31 mouse cellular contexts compared by ENCODE assay signal in genomic region chr2:27089238-27089637, GRCm38 (mm10). TPM values are rescaled to one million over a fixed set of nuclear protein-coding genes. Genes with fewer than 3 reads are reported as not detected.
DNase-seq lines count a peak whose midpoint lies in the region; ATAC-seq and TF ChIP-seq lines count a peak whose summit lies in the region.
"Had no signal": no experiment of that assay in that cellular context is flagged by ENCODE, and none has a peak within 500 bp of the region (broad histone marks: within the 10 kb centered on the region; RNA-seq: fewer than 3 reads in every experiment).

No protein-coding gene starts in this region.

- TF ChIP-seq CTCF in liver, adult 2 months (IDR thresholded peaks at IDR 0.05; ENCODE audit: low read depth, low read length) = no peak
- TF ChIP-seq CTCF in thymus, adult 2 months (IDR thresholded peaks at IDR 0.05; ENCODE audit: borderline replicate concordance, control insufficient read depth, extremely low read depth, insufficient read depth, low read length, poor library complexity) = no peak

- no peaks in the 10 kb centered on the region for H3K9me3 ChIP-seq in heart, embryonic 12.5 days (replicated peaks)
- no peaks in the 10 kb centered on the region for H3K9me3 ChIP-seq in liver, embryonic 12.5 days (replicated peaks)
- H3K9me3 ChIP-seq: embryonic facial prominence, embryonic 12.5 days; forebrain, embryonic 12.5 days; heart, embryonic 15.5 days; limb, embryonic 13.5 days; midbrain, embryonic 10.5 days; neural tube, embryonic 13.5 days had no signal

- H3K4me1 ChIP-seq in heart, embryonic 12.5 days (replicated peaks) = peaks cover 51% of the 10 kb centered on the region
- H3K4me1 ChIP-seq in liver, adult 2 months (ENCODE audit: control insufficient read depth, insufficient read depth, low read length) = peaks cover 5% of the 10 kb centered on the region; the same call in 1 of the 2 replicates
- H3K4me1 ChIP-seq in liver, embryonic 12.5 days = peaks cover 10% of the 10 kb centered on the region; the same call in 1 of the 2 replicates
- peaks cover 22% of the 10 kb centered on the region for H3K4me1 ChIP-seq in thymus, adult 2 months (replicated peaks; ENCODE audit: control insufficient read depth, insufficient read depth, low read length)
- H3K4me1 ChIP-seq: forebrain, embryonic 12.5 days; midbrain, embryonic 10.5 days had no signal

- WGBS in heart, embryonic 12.5 days = 61% methylated on average over 1 of the region's 1 CpGs
- WGBS in liver, adult 2 months = 53% methylated on average over 1 of the region's 1 CpGs
- WGBS in liver, embryonic 12.5 days (ENCODE audit: insufficient replicate concordance) = 56% methylated on average over 1 of the region's 1 CpGs
- WGBS in thymus, adult 2 months = 93% methylated on average over 1 of the region's 1 CpGs

- no peaks in the 10 kb centered on the region for H3K79me2 ChIP-seq in liver, adult 2 months (ENCODE audit: control insufficient read depth, insufficient read depth, low read length)

- H3K36me3 ChIP-seq in heart, embryonic 12.5 days = peaks cover 5% of the 10 kb centered on the region; the same call in 1 of the 2 replicates
- no peaks in the 10 kb centered on the region for H3K36me3 ChIP-seq in liver, adult 2 months (ENCODE audit: control insufficient read depth, insufficient read depth, low read length)
- no peaks in the 10 kb centered on the region for H3K36me3 ChIP-seq in liver, embryonic 12.5 days
- no peaks in the 10 kb centered on the region for H3K36me3 ChIP-seq in thymus, adult 2 months (ENCODE audit: control insufficient read depth, insufficient read depth, low read length)
- H3K36me3 ChIP-seq: embryonic facial prominence, embryonic 12.5 days; forebrain, embryonic 12.5 days; heart, embryonic 15.5 days; limb, embryonic 13.5 days; midbrain, embryonic 10.5 days; neural tube, embryonic 13.5 days had no signal

- no peak overlapping the region for H3K4me3 ChIP-seq in heart, embryonic 12.5 days
- no peak overlapping the region for H3K4me3 ChIP-seq in liver, adult 2 months (ENCODE audit: insufficient read depth, low read depth, low read length)
- no peak overlapping the region for H3K4me3 ChIP-seq in liver, embryonic 12.5 days
- H3K4me3 ChIP-seq in thymus, adult 2 months (ENCODE audit: control insufficient read depth, insufficient read depth, low read length) = no peak overlapping the region
- H3K4me3 ChIP-seq: embryonic facial prominence, embryonic 12.5 days; forebrain, embryonic 12.5 days; heart, embryonic 15.5 days; limb, embryonic 13.5 days; midbrain, embryonic 10.5 days; myocyte; neural tube, embryonic 13.5 days had no signal

- H3K4me2 ChIP-seq in heart, embryonic 12.5 days = no peak overlapping the region
- no peak overlapping the region for H3K4me2 ChIP-seq in liver, embryonic 12.5 days
- H3K4me2 ChIP-seq: embryonic facial prominence, embryonic 12.5 days; forebrain, embryonic 12.5 days; heart, embryonic 15.5 days; hindbrain, embryonic 14.5 days; limb, embryonic 13.5 days; neural tube, embryonic 13.5 days had no signal

- ATAC-seq in heart, embryonic 12.5 days (ENCODE audit: insufficient number of reproducible peaks, low FRiP score) = no peak
- ATAC-seq in liver, embryonic 12.5 days = no peak
- ATAC-seq: inflammation-experienced regulatory T-cells, adult 6 months; midbrain, embryonic 16.5 days had no signal

- DNase-seq in heart, adult 11 months = peak; percentile 94
- DNase-seq in liver, adult 2 months (ENCODE audit: extremely low read depth, low read depth, low spot score) = peak; percentile 27
- DNase-seq in lung, postnatal 36 days = peak; percentile 52
- no peak for DNase-seq in adrenal gland, postnatal 4 days (ENCODE audit: low spot score in 2 of 2)
- no peak for DNase-seq in thymus, adult 2 months
- DNase-seq: adrenal gland, postnatal 10 days; cerebellum, adult 2 months; cerebellum, postnatal 25 days; gastrocnemius, postnatal 10 days; heart, postnatal 4 days; kidney, adult 8-10 months; kidney, postnatal 25 days; right cerebral cortex, adult 18-20 months; spleen, adult 18-20 months; thymus, adult 18-20 months; thymus, postnatal 4 days had no signal

- no peak for TF ChIP-seq POLR2A in liver, adult 2 months (IDR thresholded peaks at IDR 0.05; ENCODE audit: extremely low read depth, insufficient read depth, low read length)
- TF ChIP-seq POLR2A in thymus, adult 2 months (IDR thresholded peaks at IDR 0.05; ENCODE audit: control insufficient read depth, extremely low read depth, insufficient read depth, low read length, poor library complexity) = no peak

- no peak overlapping the region for H3K9ac ChIP-seq in heart, embryonic 12.5 days
- H3K9ac ChIP-seq in liver, adult 2 months (ENCODE audit: low read depth, low read length) = no peak overlapping the region
- no peak overlapping the region for H3K9ac ChIP-seq in liver, embryonic 12.5 days
- H3K9ac ChIP-seq: embryonic facial prominence, embryonic 12.5 days; forebrain, embryonic 12.5 days; heart, embryonic 15.5 days; hindbrain, embryonic 14.5 days; limb, embryonic 13.5 days; liver, embryonic 14.5 days; neural tube, embryonic 13.5 days had no signal

- no peak overlapping the region for H3K27ac ChIP-seq in heart, embryonic 12.5 days (ENCODE audit: poor library complexity, severe bottlenecking)
- H3K27ac ChIP-seq in liver, adult 2 months (replicated peaks; ENCODE audit: insufficient read depth, low read depth, low read length) = peak overlapping the region; percentile 59
- H3K27ac ChIP-seq in liver, embryonic 12.5 days = no peak overlapping the region
- no peak overlapping the region for H3K27ac ChIP-seq in thymus, adult 2 months (ENCODE audit: control insufficient read depth, insufficient read depth, low read length)
- H3K27ac ChIP-seq: forebrain, embryonic 12.5 days; hindbrain, embryonic 14.5 days; liver, embryonic 14.5 days; midbrain, embryonic 10.5 days; neural tube, embryonic 13.5 days had no signal

- H3K27me3 ChIP-seq in heart, embryonic 12.5 days (replicated peaks) = no peaks in the 10 kb centered on the region
- no peaks in the 10 kb centered on the region for H3K27me3 ChIP-seq in liver, adult 2 months (ENCODE audit: control insufficient read depth, insufficient read depth, low read length)
- H3K27me3 ChIP-seq in liver, embryonic 12.5 days (replicated peaks) = no peaks in the 10 kb centered on the region
- H3K27me3 ChIP-seq in thymus, adult 2 months (ENCODE audit: control insufficient read depth, insufficient read depth, low read length) = no peaks in the 10 kb centered on the region
- H3K27me3 ChIP-seq: embryonic facial prominence, embryonic 12.5 days; forebrain, embryonic 12.5 days; heart, embryonic 15.5 days; limb, embryonic 13.5 days; neural tube, embryonic 13.5 days had no signal

RNA-seq across cellular contexts. Expression of gene Adamtsl2, which starts 10.1 kb away (rescaled TPM):
- 10.9 and 12.2 TPM in 2 replicates for polyA plus RNA-seq in heart, embryonic 12.5 days (2016; fragmentation: Nextera tagmentation; extraction: Ambion mirVana)
- total RNA-seq in liver, adult 2 months (2014; rRNA removed) = 3.5 and 4.4 TPM in 2 replicates
- polyA plus RNA-seq in liver, adult 2 months (2012; rRNA removed) = 4.4 and 6.7 TPM in 2 replicates
- polyA plus RNA-seq in liver, embryonic 12.5 days (2016; fragmentation: Nextera tagmentation; extraction: Ambion mirVana) = 0.77 and 1.3 TPM in 2 replicates
- total RNA-seq in adrenal gland, postnatal 4 days (2021) = 10 to 100 TPM in 1 of 2 experiments, 1 to 10 TPM in 1; 9.6 to 13.5 TPM
- polyA plus RNA-seq in thymus, adult 2 months (2012; rRNA removed) = 16.1 and 16.5 TPM in 2 replicates
- total RNA-seq: granulocyte monocyte progenitor cell, adult 5-6 weeks had no signal
- polyA plus RNA-seq: inflammation-experienced regulatory T-cells, adult 6 months had no signal

RNA-seq across cellular contexts. Expression of gene Mymk, which starts 17.3 kb away (rescaled TPM):
- polyA plus RNA-seq in heart, embryonic 12.5 days (2016; fragmentation: Nextera tagmentation; extraction: Ambion mirVana) = 0.17 and 0.18 TPM in 2 replicates
- total RNA-seq in liver, adult 2 months (2014; rRNA removed) = not detected in 2 replicates
- not detected in 2 replicates for polyA plus RNA-seq in liver, adult 2 months (2012; rRNA removed)
- polyA plus RNA-seq in liver, embryonic 12.5 days (2016; fragmentation: Nextera tagmentation; extraction: Ambion mirVana) = 0.14 and 0.90 TPM in 2 replicates
- total RNA-seq in adrenal gland, postnatal 4 days (2021) = 1 to 10 TPM in 1 of 2 experiments, under 1 TPM in 1; 0.59 to 1.8 TPM
- polyA plus RNA-seq in thymus, adult 2 months (2012; rRNA removed) = 0.61 and 0.81 TPM in 2 replicates
- total RNA-seq: granulocyte monocyte progenitor cell, adult 5-6 weeks; heart, postnatal 4 days had no signal
- polyA plus RNA-seq: inflammation-experienced regulatory T-cells, adult 6 months; liver, embryonic 14.5 days; midbrain, embryonic 10.5 days; midbrain, embryonic 16.5 days; stomach, embryonic 14.5 days had no signal

RNA-seq across cellular contexts. Expression of gene Fam163b, which starts 53.1 kb away (rescaled TPM):
- 0.50 and 0.56 TPM in 2 replicates for polyA plus RNA-seq in heart, embryonic 12.5 days (2016; fragmentation: Nextera tagmentation; extraction: Ambion mirVana)
- total RNA-seq in liver, adult 2 months (2014; rRNA removed) = not detected in 2 replicates
- polyA plus RNA-seq in liver, adult 2 months (2012; rRNA removed) = not detected in 2 replicates
- polyA plus RNA-seq in liver, embryonic 12.5 days (2016; fragmentation: Nextera tagmentation; extraction: Ambion mirVana) = 0.08 TPM in 1 of 2 replicates, not detected in the other
- 1 to 10 TPM; 4.0 to 5.0 TPM for total RNA-seq in adrenal gland, postnatal 4 days (2021)
- 7.8 and 13.3 TPM in 2 replicates for polyA plus RNA-seq in thymus, adult 2 months (2012; rRNA removed)
- total RNA-seq: granulocyte monocyte progenitor cell, adult 5-6 weeks had no signal
- polyA plus RNA-seq: inflammation-experienced regulatory T-cells, adult 6 months; stomach, embryonic 14.5 days had no signal

Comparison
In these comparisons a context has a peak if more than half of its experiments do, and no peak if none do; other contexts are left out.
1. DNase-seq: peak in heart, adult 11 months (single experiment), liver, adult 2 months (single experiment) and lung, postnatal 36 days (single experiment); none in adrenal gland, postnatal 4 days (0 of 2) and thymus, adult 2 months (single experiment).